Mouse (Mus musculus) stomach, embryonic 14.5 days (tissue): ENCODE measurements at regions not wholly inside any gene's neighbourhood (a gene's known extent, or its start where the extent isn't known, plus 50 kb on each side); places are given as distances from the start of the nearest gene placed in this dataset.

Experiments
- ATAC-seq: fragments of 200-750 bp; cut with Nextera tagmentation; 2 replicates; pipeline ENCODE4 v1.8.0; 2017; ENCODE audit warnings: low read depth, moderate TSS enrichment; ENCODE audit not compliant: insufficient number of reproducible peaks, insufficient read depth, low FRiP score
- H3K27ac ChIP-seq: fragments of 300-500 bp; sonication (generic); 2 replicates; pipeline ENCODE4 v1.5.1; 2014; ENCODE audit warnings: mild to moderate bottlenecking, low read length, moderate library complexity, mixed read lengths
- H3K27me3 ChIP-seq: fragments of 300-500 bp; sonication (generic); 2 replicates; pipeline ENCODE4 v1.6.1; 2014; ENCODE audit warnings: low read length, control low read depth, mixed read lengths; ENCODE audit not compliant: control insufficient read depth, insufficient read depth
- H3K36me3 ChIP-seq: fragments of 300-500 bp; sonication (generic); 2 replicates; pipeline ENCODE4 v1.6.1; 2014; ENCODE audit warnings: mild to moderate bottlenecking, control low read depth, low read length, moderate library complexity, mixed read lengths; ENCODE audit not compliant: control insufficient read depth, insufficient read depth
- H3K4me1 ChIP-seq: fragments of 300-500 bp; sonication (generic); 2 replicates; pipeline ENCODE4 v1.6.1; 2014; ENCODE audit warnings: low read length, control low read depth, mixed read lengths; ENCODE audit not compliant: control insufficient read depth, insufficient read depth
- H3K4me2 ChIP-seq: fragments of 300-500 bp; sonication (generic); replicated peaks from 2 replicates; pipeline ENCODE4 v1.6.1; 2014; ENCODE audit warnings: low read depth, low read length, control low read depth
- H3K4me3 ChIP-seq: fragments of 300-500 bp; sonication (generic); 2 replicates; pipeline ENCODE4 v1.5.1; 2014; ENCODE audit warnings: low read depth, low read length, control low read depth
- H3K9ac ChIP-seq: fragments of 300-500 bp; sonication (generic); replicated peaks from 2 replicates; pipeline ENCODE4 v1.6.1; 2014; ENCODE audit warnings: low read depth, mild to moderate bottlenecking, control low read depth, low read length, moderate library complexity, mixed read lengths
- H3K9me3 ChIP-seq: fragments of 300-500 bp; sonication (generic); 2 replicates; pipeline ENCODE4 v1.6.1; 2016; ENCODE audit warnings: low read depth, low read length, control low read depth; ENCODE audit not compliant: control insufficient read depth
- WGBS: fragments of 180-500 bp; shearing (Covaris S2); extraction: QIAGEN DNeasy Blood & Tissue Kit; methylation state at CpG from one replicate; pipeline ENCODE4 v1.1.7; 2014; 5-methylcytosine and 5-hydroxymethylcytosine counted together

- Histone ChIP-seq H3K4me2 (no peak overlapping the region), H3K4me3 (no peak overlapping the region), H3K36me3 (no peaks in the 10 kb centered on the region), H3K27me3 (no peaks in the 10 kb centered on the region), H3K9ac (no peak overlapping the region), H3K4me1 (no peaks in the 10 kb centered on the region), H3K9me3 (no peaks in the 10 kb centered on the region), H3K27ac (no peak overlapping the region)
- ATAC-seq: no peak
- WGBS: 81% methylated on average over 3 of the region's 3 CpGs
Observed at GRCm38 (mm10) chr4:106261404-106261803, 54.6 kb upstream of the Usp24 start.

- Histone ChIP-seq H3K4me1 (no peaks in the 10 kb centered on the region), H3K4me3 (no peak overlapping the region), H3K9me3 (no peaks in the 10 kb centered on the region), H3K27ac (no peak overlapping the region), H3K9ac (no peak overlapping the region), H3K4me2 (no peak overlapping the region), H3K36me3 (no peaks in the 10 kb centered on the region), H3K27me3 (no peaks in the 10 kb centered on the region)
- ATAC-seq: no peak
- WGBS: 64% methylated on average over 3 of the region's 3 CpGs
Observed at GRCm38 (mm10) chr4:106261901-106262560, 54.0 kb upstream of the Usp24 start.

- Histone ChIP-seq H3K9me3 (no peaks in the 10 kb centered on the region), H3K36me3 (no peaks in the 10 kb centered on the region), H3K27me3 (no peaks in the 10 kb centered on the region), H3K9ac (no peak overlapping the region), H3K4me3 (no peak overlapping the region), H3K4me2 (no peak overlapping the region), H3K27ac (no peak overlapping the region), H3K4me1 (no peaks in the 10 kb centered on the region)
- WGBS: 75% methylated on average over 9 of the region's 9 CpGs
- ATAC-seq: no peak
Observed at GRCm38 (mm10) chr4:106262751-106263725, 53.0 kb upstream of the Usp24 start.
